Mouse (Mus musculus): ENCODE data around the gene Iqschfp. TPM values are rescaled to one million over a fixed set of nuclear protein-coding genes. Genes with fewer than 3 reads are reported as not detected.

Gene Iqschfp
- polyA plus RNA-seq, 1 experiment = 1.2 TPM

DNA sequence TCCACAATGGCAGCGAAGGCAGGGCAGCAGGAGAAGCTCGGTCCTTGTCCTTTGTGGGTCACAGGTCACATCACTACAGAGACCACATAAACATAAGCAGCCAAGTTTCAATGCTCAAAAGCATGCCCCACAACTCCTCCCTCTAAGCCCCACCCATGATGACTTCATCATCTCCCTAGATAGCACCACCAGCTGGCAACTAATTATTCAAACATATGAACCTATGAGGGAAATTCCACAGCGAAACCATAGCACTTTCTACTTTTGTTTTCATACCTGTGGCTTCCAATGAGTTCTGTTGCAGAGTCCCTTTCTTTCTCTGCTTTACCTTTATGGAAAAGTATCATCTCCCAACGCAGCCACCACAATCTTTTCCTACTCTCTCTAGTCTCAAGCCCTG is 443.5 kb downstream of the Iqschfp start:
- no peak overlapping the region for H3K4me3 ChIP-seq (replicated peaks; ENCODE audit: insufficient read depth, low read depth, low read length)
- WGBS = 99% methylated on average over 4 of the region's 4 CpGs
- no peak for DNase-seq
- no peaks in the 10 kb centered on the region for H3K27me3 ChIP-seq (ENCODE audit: control insufficient read depth, insufficient read depth, low read length)
- H3K4me1 ChIP-seq (ENCODE audit: control insufficient read depth, insufficient read depth, low read length) = no peaks in the 10 kb centered on the region
- TF ChIP-seq CTCF (IDR thresholded peaks at IDR 0.05; ENCODE audit: borderline replicate concordance, insufficient read depth, low read depth, low read length) (no peak), POLR2A (IDR thresholded peaks at IDR 0.05; ENCODE audit: borderline replicate concordance, insufficient read depth, low read length) (no peak)
- H3K27ac ChIP-seq (ENCODE audit: insufficient read depth, low read length) = no peak overlapping the region

DNA sequence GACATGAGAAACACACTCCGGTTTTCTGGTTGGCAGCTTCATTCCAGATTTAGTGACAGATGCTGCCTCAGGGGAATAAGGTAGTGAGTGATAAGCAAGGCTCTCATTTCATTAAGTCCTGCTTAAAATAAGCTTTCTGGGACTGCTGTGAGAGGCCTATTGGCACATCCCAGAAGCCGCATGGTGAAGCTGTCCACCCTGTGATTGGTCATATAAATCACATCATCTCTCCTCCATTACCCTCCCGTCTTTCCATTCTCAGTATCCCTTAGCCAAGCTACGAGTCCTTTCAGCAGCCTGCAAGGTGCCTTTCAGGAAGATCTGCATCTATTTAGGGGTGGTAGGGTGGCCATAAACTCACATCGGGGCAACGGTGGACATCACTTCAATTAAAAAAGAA is 458.6 kb downstream of the Iqschfp start:
- H3K27me3 ChIP-seq (ENCODE audit: control insufficient read depth, insufficient read depth, low read length) = no peaks in the 10 kb centered on the region

DNA sequence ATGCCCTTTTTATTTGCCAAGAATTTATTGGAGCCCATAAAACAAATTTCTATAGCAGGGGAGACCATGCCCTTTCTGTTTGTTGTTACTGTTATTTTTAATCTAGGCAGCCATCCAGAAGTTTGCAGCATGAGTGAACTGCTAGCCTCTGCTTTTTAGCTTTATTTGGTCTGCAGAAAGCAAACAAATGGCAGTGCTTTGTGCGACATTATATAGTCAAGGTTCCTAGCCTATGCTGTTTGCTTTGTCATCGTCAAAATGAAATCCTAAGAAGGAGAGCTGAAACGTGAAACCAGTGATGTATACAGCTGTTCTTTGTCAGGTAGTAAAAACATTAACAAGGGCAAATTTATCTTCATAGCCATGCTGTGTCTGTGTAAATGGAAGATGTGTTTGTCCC is 459.4 kb downstream of the Iqschfp start:
- no peak for DNase-seq
- H3K27me3 ChIP-seq (ENCODE audit: control insufficient read depth, insufficient read depth, low read length) = no peaks in the 10 kb centered on the region
- 71% methylated on average over 3 of the region's 3 CpGs for WGBS

More for the DNA sequence above, 458.6 kb downstream of the Iqschfp start:
- 90% methylated on average over 6 of the region's 6 CpGs for WGBS
- Histone ChIP-seq H3K4me3 (replicated peaks; ENCODE audit: insufficient read depth, low read depth, low read length) (no peak overlapping the region), H3K4me1 (ENCODE audit: control insufficient read depth, insufficient read depth, low read length) (no peaks in the 10 kb centered on the region), H3K27ac (ENCODE audit: insufficient read depth, low read length) (no peak overlapping the region)
- TF ChIP-seq CTCF (IDR thresholded peaks at IDR 0.05; ENCODE audit: borderline replicate concordance, insufficient read depth, low read depth, low read length) (no peak), POLR2A (IDR thresholded peaks at IDR 0.05; ENCODE audit: borderline replicate concordance, insufficient read depth, low read length) (no peak)
- DNase-seq = no peak

DNA sequence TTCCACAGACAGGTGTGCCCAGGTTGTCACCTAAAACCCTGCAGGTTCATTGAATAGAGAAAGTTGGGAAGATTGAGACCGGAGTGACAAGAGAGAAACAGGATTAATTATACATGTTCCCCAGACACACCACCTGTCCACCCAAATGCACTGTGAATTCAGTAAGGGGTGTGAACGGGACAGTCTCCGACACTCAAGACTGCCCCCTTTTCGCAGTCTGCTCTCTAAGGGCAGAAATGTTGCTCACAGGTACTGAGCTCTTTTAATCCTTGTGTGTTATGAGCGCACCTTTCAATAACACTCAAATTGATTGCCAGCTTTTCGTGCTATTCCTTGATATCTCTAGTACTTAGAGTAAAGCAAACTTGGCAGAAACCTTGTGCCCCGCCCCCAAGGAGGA is 460.9 kb downstream of the Iqschfp start:
- no peak for DNase-seq
- WGBS = 72% methylated on average over 7 of the region's 7 CpGs
- H3K27me3 ChIP-seq (ENCODE audit: control insufficient read depth, insufficient read depth, low read length) = no peaks in the 10 kb centered on the region
- H3K4me3 ChIP-seq (replicated peaks; ENCODE audit: insufficient read depth, low read depth, low read length) = no peak overlapping the region
- no peak for TF ChIP-seq POLR2A (IDR thresholded peaks at IDR 0.05; ENCODE audit: borderline replicate concordance, insufficient read depth, low read length)
- no peak for TF ChIP-seq CTCF (IDR thresholded peaks at IDR 0.05; ENCODE audit: borderline replicate concordance, insufficient read depth, low read depth, low read length)
- no peaks in the 10 kb centered on the region for H3K4me1 ChIP-seq (ENCODE audit: control insufficient read depth, insufficient read depth, low read length)
- no peak overlapping the region for H3K27ac ChIP-seq (ENCODE audit: insufficient read depth, low read length)

More for the DNA sequence above, 459.4 kb downstream of the Iqschfp start:
- no peaks in the 10 kb centered on the region for H3K4me1 ChIP-seq (ENCODE audit: control insufficient read depth, insufficient read depth, low read length)
- TF ChIP-seq POLR2A (IDR thresholded peaks at IDR 0.05; ENCODE audit: borderline replicate concordance, insufficient read depth, low read length) = no peak
- H3K27ac ChIP-seq (ENCODE audit: insufficient read depth, low read length) = no peak overlapping the region
- no peak overlapping the region for H3K4me3 ChIP-seq (replicated peaks; ENCODE audit: insufficient read depth, low read depth, low read length)

DNA sequence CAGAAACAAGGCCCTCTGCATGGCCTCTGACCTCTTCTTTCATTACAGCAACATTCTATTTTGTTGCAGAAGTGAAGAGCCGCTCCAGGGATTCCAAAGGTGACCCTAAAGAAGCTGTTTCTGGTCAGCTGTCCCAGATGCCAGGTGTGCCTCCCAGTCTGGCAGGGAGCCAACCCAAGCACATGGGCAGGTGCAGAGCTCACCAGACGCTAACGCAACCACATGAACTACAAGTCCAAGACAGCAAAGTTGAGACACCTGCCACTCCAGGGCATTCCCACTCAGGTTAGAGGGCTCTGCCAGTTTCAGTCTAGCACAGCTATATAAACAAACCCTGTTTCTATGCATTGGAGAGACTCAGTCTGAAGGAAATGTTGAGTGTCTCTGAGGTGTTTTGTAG is 461.5 kb downstream of the Iqschfp start:
- 62% methylated on average over 3 of the region's 3 CpGs for WGBS
- Histone ChIP-seq H3K4me1 (ENCODE audit: control insufficient read depth, insufficient read depth, low read length) (no peaks in the 10 kb centered on the region), H3K27me3 (ENCODE audit: control insufficient read depth, insufficient read depth, low read length) (no peaks in the 10 kb centered on the region), H3K27ac (ENCODE audit: insufficient read depth, low read length) (no peak overlapping the region), H3K4me3 (replicated peaks; ENCODE audit: insufficient read depth, low read depth, low read length) (no peak overlapping the region)
- TF ChIP-seq CTCF (IDR thresholded peaks at IDR 0.05; ENCODE audit: borderline replicate concordance, insufficient read depth, low read depth, low read length) (no peak), POLR2A (IDR thresholded peaks at IDR 0.05; ENCODE audit: borderline replicate concordance, insufficient read depth, low read length) (no peak)
- no peak for DNase-seq

DNA sequence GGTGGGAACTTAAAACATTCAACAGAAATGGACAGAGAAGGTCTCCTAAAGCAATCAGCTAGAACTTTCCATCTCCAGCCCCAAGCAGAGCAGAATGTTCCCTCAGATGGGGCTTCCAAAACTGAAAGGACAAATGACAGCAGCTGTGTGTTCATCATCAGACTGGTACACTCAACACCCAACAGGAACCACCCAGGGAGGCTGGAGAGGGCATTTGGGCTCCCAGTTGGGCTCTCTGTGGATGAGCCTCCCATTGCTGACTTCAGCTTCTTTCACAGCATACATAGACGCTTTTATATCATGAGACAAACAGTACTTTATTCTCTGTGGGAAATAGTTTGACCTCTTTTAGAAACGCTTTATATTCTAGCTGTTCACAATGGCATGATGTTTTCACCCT is 464.5 kb downstream of the Iqschfp start:
- DNase-seq = no peak
- Histone ChIP-seq H3K27me3 (ENCODE audit: control insufficient read depth, insufficient read depth, low read length) (no peaks in the 10 kb centered on the region), H3K4me1 (ENCODE audit: control insufficient read depth, insufficient read depth, low read length) (no peaks in the 10 kb centered on the region), H3K4me3 (replicated peaks; ENCODE audit: insufficient read depth, low read depth, low read length) (no peak overlapping the region), H3K27ac (ENCODE audit: insufficient read depth, low read length) (no peak overlapping the region)
- 74% methylated on average over 2 of the region's 2 CpGs for WGBS
- no peak for TF ChIP-seq CTCF (IDR thresholded peaks at IDR 0.05; ENCODE audit: borderline replicate concordance, insufficient read depth, low read depth, low read length)
- TF ChIP-seq POLR2A (IDR thresholded peaks at IDR 0.05; ENCODE audit: borderline replicate concordance, insufficient read depth, low read length) = no peak

DNA sequence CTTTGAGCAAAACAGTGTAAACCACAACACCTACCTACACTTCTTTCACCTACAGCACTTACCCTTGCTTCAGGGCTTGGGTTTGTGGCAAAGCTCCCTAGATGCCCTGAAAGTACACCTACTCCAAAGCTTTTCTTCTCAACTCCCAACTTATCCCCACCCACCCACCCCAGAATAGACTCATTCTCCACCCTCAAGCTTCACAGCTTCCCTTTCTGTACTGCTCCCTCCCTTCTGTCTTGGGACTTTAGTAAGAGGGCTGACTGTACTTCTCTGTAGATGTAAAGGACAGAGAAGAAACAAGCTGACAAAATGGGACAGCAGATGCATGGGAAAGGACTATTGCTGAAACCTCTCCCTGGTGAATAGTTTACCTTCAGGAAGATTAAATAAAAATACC is 476.0 kb downstream of the Iqschfp start:
- Histone ChIP-seq H3K4me3 (replicated peaks; ENCODE audit: insufficient read depth, low read depth, low read length) (no peak overlapping the region), H3K27me3 (ENCODE audit: control insufficient read depth, insufficient read depth, low read length) (no peaks in the 10 kb centered on the region), H3K27ac (ENCODE audit: insufficient read depth, low read length) (no peak overlapping the region), H3K4me1 (ENCODE audit: control insufficient read depth, insufficient read depth, low read length) (no peaks in the 10 kb centered on the region)
- no peak for TF ChIP-seq CTCF (IDR thresholded peaks at IDR 0.05; ENCODE audit: borderline replicate concordance, insufficient read depth, low read depth, low read length)
- TF ChIP-seq POLR2A (IDR thresholded peaks at IDR 0.05; ENCODE audit: borderline replicate concordance, insufficient read depth, low read length) = no peak
- DNase-seq = no peak

DNA sequence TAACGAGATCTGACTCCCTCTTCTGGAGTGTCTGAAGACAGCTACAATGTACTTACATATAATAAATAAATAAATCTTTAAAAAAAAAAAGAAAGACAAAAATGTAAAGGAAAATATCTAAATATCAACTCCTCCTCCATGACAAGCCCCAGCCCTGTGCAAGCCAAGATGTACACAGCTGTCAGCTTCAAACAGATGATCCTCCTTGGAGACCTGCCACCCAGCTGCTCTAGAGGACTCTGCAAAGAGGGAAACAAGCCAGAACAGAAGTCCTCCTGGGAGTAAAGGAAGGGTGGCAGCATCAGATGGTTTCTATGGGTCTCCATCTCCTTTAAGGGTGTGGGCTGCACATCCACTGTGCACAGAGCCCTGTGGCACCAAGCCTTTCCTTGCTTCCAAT is 480.9 kb downstream of the Iqschfp start:
- no peak overlapping the region for H3K4me3 ChIP-seq (replicated peaks; ENCODE audit: insufficient read depth, low read depth, low read length)
- TF ChIP-seq CTCF (IDR thresholded peaks at IDR 0.05; ENCODE audit: borderline replicate concordance, insufficient read depth, low read depth, low read length) (no peak), POLR2A (IDR thresholded peaks at IDR 0.05; ENCODE audit: borderline replicate concordance, insufficient read depth, low read length) (no peak)
- WGBS = 86% methylated on average over 1 of the region's 1 CpGs
- no peak for DNase-seq
- no peaks in the 10 kb centered on the region for H3K4me1 ChIP-seq (ENCODE audit: control insufficient read depth, insufficient read depth, low read length)
- H3K27me3 ChIP-seq (ENCODE audit: control insufficient read depth, insufficient read depth, low read length) = no peaks in the 10 kb centered on the region
- no peak overlapping the region for H3K27ac ChIP-seq (ENCODE audit: insufficient read depth, low read length)
